Mouse (Mus musculus): ENCODE results near the gene Arhgef28.

- TF ChIP-seq POLR2A (IDR thresholded peaks at IDR 0.05; ENCODE audit: low read depth, low read length) = no peak
- no peak for TF ChIP-seq CTCF (IDR thresholded peaks at IDR 0.05; ENCODE audit: extremely low read depth, insufficient read depth, insufficient read length, insufficient replicate concordance)
These were observed 203.6 kb downstream of the Arhgef28 start for GRCm38 (mm10) chr13:98002598-98002997.
